12 mouse cellular contexts compared by ENCODE assay signal in the genomic region with DNA sequence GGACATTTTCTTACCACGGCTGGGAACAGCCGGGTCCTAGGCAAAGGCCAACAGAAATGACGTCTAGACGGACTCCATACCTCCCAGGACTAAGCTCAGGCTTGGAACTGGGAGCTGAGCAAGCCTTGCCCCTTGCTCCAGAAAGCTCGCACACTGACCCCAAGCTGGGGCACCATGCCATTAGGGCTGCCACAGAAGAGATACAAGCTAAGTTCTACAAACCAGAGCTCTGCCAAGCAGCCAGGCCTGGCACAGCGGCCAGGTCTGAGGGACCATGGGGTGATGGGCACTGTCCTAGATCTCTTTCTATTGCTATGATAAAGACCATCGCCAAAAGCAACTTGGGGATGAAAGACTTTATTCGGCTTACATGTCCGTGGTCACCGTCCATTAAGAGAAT.
"Had no signal": no experiment of that assay in that cellular context is flagged by ENCODE, and none has a peak within 500 bp of the region (broad histone marks: within the 10 kb centered on the region; RNA-seq: fewer than 3 reads in every experiment).

No protein-coding gene starts in this region.

- H3K9me3 ChIP-seq: midbrain, embryonic 13.5 days; neural tube, embryonic 15.5 days had no signal

- ATAC-seq: midbrain, embryonic 13.5 days had no signal

- H3K27me3 ChIP-seq: limb, embryonic 13.5 days; midbrain, embryonic 13.5 days; neural tube, embryonic 15.5 days had no signal

- H3K4me3 ChIP-seq: limb, embryonic 13.5 days; midbrain, embryonic 13.5 days; myocyte; neural tube, embryonic 15.5 days had no signal

- H3K27ac ChIP-seq: limb, embryonic 13.5 days; liver, embryonic 14.5 days; midbrain, embryonic 13.5 days; neural tube, embryonic 15.5 days; stomach, postnatal 0 days had no signal

- H3K9ac ChIP-seq: limb, embryonic 13.5 days; liver, embryonic 14.5 days; midbrain, embryonic 13.5 days; neural tube, embryonic 15.5 days had no signal

- H3K4me1 ChIP-seq: midbrain, embryonic 13.5 days; neural tube, embryonic 15.5 days had no signal

- H3K4me2 ChIP-seq: limb, embryonic 13.5 days; midbrain, embryonic 13.5 days; neural tube, embryonic 15.5 days had no signal

- H3K36me3 ChIP-seq: limb, embryonic 13.5 days; midbrain, embryonic 13.5 days; neural tube, embryonic 15.5 days had no signal

- DNase-seq: kidney, postnatal 14 days; left cerebral cortex, postnatal 4 days; lung, adult 18-20 months; right cerebral cortex, adult 18-20 months; right cerebral cortex, postnatal 25 days; thymus, postnatal 4 days had no signal
